Mouse (Mus musculus): ENCODE data around the gene Psmb1. TPM values are rescaled to one million over a fixed set of nuclear protein-coding genes. Genes with fewer than 3 reads are reported as not detected.

Gene Psmb1
- polyA plus RNA-seq, 1 experiment from 2014 or later: 181 TPM

DNA sequence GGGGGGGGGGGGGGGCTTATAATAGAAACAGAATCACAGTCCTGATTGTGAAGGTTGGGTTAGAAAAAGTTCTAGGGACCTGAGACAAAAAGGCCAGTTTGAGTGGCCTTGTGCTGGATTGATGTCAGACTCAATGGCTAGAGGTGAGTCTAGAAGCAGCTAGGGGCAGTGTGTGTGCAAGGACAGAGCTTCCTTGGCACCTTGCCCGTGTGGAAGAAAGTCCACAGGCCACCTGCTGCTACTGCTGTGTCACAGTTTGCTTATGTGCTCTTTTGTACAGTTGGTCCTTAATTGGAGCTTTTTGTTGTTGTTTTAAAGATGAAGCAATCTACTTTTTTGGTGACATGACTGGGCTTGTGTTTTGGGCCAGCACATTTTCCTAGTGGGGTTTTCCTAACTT lies 69.6 kb downstream of the Psmb1 start:
- WGBS (ENCODE audit: insufficient replicate concordance): 36% methylated on average over 1 of the region's 1 CpGs
- no peak overlapping the region for H3K27ac ChIP-seq
- no peaks in the 10 kb centered on the region for H3K27me3 ChIP-seq (replicated peaks)

DNA sequence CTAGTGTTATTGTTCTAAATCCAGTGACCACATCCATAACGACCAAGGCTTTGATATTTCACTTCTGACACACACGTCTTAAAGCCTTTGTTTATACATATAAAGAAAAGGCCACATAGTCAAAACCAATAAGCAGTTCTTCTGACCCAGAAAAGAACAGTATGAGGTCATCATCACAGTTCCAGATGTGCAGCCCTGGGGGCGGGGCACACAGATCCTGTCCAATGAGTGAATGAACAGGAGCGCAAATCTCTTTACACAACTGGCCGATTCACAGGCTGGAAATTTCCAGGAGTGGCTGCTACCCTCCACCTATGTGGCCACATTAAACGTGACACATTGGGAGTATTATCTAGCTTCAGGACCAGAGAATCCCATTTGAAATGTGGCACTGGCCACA lies 70.1 kb downstream of the Psmb1 start:
- H3K4me2 ChIP-seq: no peak overlapping the region
- WGBS (ENCODE audit: insufficient replicate concordance): 76% methylated on average over 6 of the region's 6 CpGs
- 0 out of 2 replicates have a peak, but pooled peaks cover 7% of the 10 kb centered on the region for H3K4me1 ChIP-seq
- no peak overlapping the region for H3K9ac ChIP-seq
- no peak overlapping the region for H3K4me3 ChIP-seq
- no peak for ATAC-seq
- no peaks in the 10 kb centered on the region for H3K9me3 ChIP-seq (replicated peaks)
- H3K27me3 ChIP-seq (replicated peaks): no peaks in the 10 kb centered on the region
- peaks cover 46% of the 10 kb centered on the region for H3K36me3 ChIP-seq
- no peak overlapping the region for H3K27ac ChIP-seq

More for the DNA sequence above, 69.6 kb downstream of the Psmb1 start:
- ATAC-seq: no peak
- Histone ChIP-seq H3K9ac (no peak overlapping the region), H3K4me1 (0 out of 2 replicates have a peak, but pooled peaks cover 7% of the 10 kb centered on the region), H3K9me3 (replicated peaks) (no peaks in the 10 kb centered on the region), H3K4me2 (no peak overlapping the region), H3K36me3 (peaks cover 43% of the 10 kb centered on the region), H3K4me3 (no peak overlapping the region)

DNA sequence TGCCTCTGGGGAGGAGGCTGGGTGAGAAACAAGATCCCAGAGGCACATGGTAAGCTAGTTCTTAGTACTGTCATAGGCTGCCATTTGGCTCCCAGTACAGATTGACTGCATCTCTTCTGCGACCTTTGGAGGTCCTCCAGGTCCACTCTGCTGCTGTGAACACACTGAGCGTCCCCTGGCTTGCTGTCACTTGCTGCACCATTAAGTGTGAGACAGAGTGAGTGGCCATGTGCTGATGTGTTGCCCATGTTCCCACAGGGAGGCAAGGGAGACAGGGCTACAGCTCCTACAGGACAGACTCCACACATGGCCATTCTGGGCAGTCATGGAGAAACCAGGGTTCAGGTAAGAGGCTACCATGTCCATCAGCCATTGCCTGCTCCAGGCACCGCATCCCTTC lies 73.6 kb downstream of the Psmb1 start:
- 78% methylated on average over 3 of the region's 3 CpGs for WGBS (ENCODE audit: insufficient replicate concordance)

More for the DNA sequence above, 73.6 kb downstream of the Psmb1 start:
- no peak overlapping the region for H3K4me2 ChIP-seq
- H3K27me3 ChIP-seq (replicated peaks): no peaks in the 10 kb centered on the region
- H3K9me3 ChIP-seq (replicated peaks): no peaks in the 10 kb centered on the region
- H3K4me3 ChIP-seq: no peak overlapping the region
- 0 out of 2 replicates have a peak, but pooled peaks cover 7% of the 10 kb centered on the region for H3K4me1 ChIP-seq
- H3K36me3 ChIP-seq: peaks cover 69% of the 10 kb centered on the region
- H3K9ac ChIP-seq: no peak overlapping the region
- H3K27ac ChIP-seq: no peak overlapping the region
- ATAC-seq: no peak

Other genes starting within 250 kb of the Psmb1 start
- gene Dll1, start 122.9 kb downstream of the Psmb1 start, polyA plus RNA-seq (2016; fragmentation: Nextera tagmentation; extraction: Ambion mirVana): 1.5 and 1.7 TPM in 2 replicates
- 8.6 and 8.9 TPM in 2 replicates for gene Fam120b, start 103.5 kb downstream of the Psmb1 start, polyA plus RNA-seq (2016; fragmentation: Nextera tagmentation; extraction: Ambion mirVana)
- 27.6 and 28.2 TPM in 2 replicates for gene Tbp, start 137 bp upstream of the Psmb1 start, polyA plus RNA-seq (2016; fragmentation: Nextera tagmentation; extraction: Ambion mirVana)
- gene Pdcd2, start 27.6 kb upstream of the Psmb1 start, polyA plus RNA-seq (2016; fragmentation: Nextera tagmentation; extraction: Ambion mirVana): 39.2 and 39.8 TPM in 2 replicates
- gene Prdm9, start 64.6 kb upstream of the Psmb1 start, polyA plus RNA-seq (2016; fragmentation: Nextera tagmentation; extraction: Ambion mirVana): 0.80 and 0.83 TPM in 2 replicates
- 28.5 and 31.5 TPM in 2 replicates for gene Chd1, start 205.2 kb upstream of the Psmb1 start, polyA plus RNA-seq (2016; fragmentation: Nextera tagmentation; extraction: Ambion mirVana)

Data from liver, embryonic 12.5 days (tissue).